Mouse (Mus musculus) kidney, adult 2 months (tissue): ENCODE measurements at regions not wholly inside any gene's neighbourhood (a gene's known extent, or its start where the extent isn't known, plus 50 kb on each side); places are given as distances from the start of the nearest gene placed in this dataset.

Experiments used
- DNase-seq: peaks from one replicate; pipeline ENCODE4 v3.0.0; 2021
- H3K27ac ChIP-seq: fragments of 200-500 bp; 2 replicates; pipeline ENCODE4 v1.5.1; 2012; ENCODE audit warnings: low read depth, low read length, control low read depth, inconsistent platforms; ENCODE audit not compliant: insufficient read depth
- H3K27me3 ChIP-seq: fragments of 200-500 bp; replicated peaks from 2 replicates; pipeline ENCODE4 v1.6.1; 2012; ENCODE audit warnings: mild to moderate bottlenecking, moderate library complexity, low read length, inconsistent platforms; ENCODE audit not compliant: control insufficient read depth, insufficient read depth
- H3K36me3 ChIP-seq: fragments of 200-500 bp; 2 replicates; pipeline ENCODE4 v1.6.1; 2012; ENCODE audit warnings: mild to moderate bottlenecking, moderate library complexity, low read length, inconsistent platforms; ENCODE audit not compliant: control insufficient read depth, insufficient read depth
- H3K4me1 ChIP-seq: fragments of 200-500 bp; 2 replicates; pipeline ENCODE4 v1.6.1; 2011; ENCODE audit warnings: low read length; ENCODE audit not compliant: control insufficient read depth, insufficient read depth
- H3K4me3 ChIP-seq: fragments of 200-500 bp; 2 replicates; pipeline ENCODE4 v1.5.1; 2011; ENCODE audit warnings: mild to moderate bottlenecking, low read depth, low read length, control low read depth; ENCODE audit not compliant: insufficient read depth
- CTCF ChIP-seq: fragments of 200-500 bp; conservative IDR thresholded peaks from 2 replicates; pipeline ENCODE4 v1.5.1; 2011; ENCODE audit warnings: low read depth, mild to moderate bottlenecking, control low read depth, low read length, moderate library complexity, mixed read lengths; ENCODE audit not compliant: insufficient read depth, insufficient read length
- POLR2A ChIP-seq: fragments of 200-500 bp; IDR thresholded peaks from one replicate; pipeline ENCODE4 v1.6.1; 2011; ENCODE audit warnings: low read depth, low read length, control low read depth
- WGBS: fragments of 180-500 bp; shearing (Covaris S2); methylation state at CpG from one replicate; pipeline ENCODE4 v1.1.7; 2018; 5-methylcytosine and 5-hydroxymethylcytosine counted together

GRCm38 (mm10) chr14:36819826-36820225, 148.8 kb downstream of the Ccser2 start:
- no peak for DNase-seq
- H3K36me3 ChIP-seq: no peaks in the 10 kb centered on the region
- H3K27ac ChIP-seq: no peak overlapping the region
- WGBS: 49% methylated on average over 1 of the region's 1 CpGs
- no peak overlapping the region for H3K4me3 ChIP-seq
- TF ChIP-seq CTCF (no peak), POLR2A (no peak)
- no peaks in the 10 kb centered on the region for H3K27me3 ChIP-seq
- H3K4me1 ChIP-seq: no peaks in the 10 kb centered on the region

GRCm38 (mm10) chr14:36802418-36802817, 166.2 kb downstream of the Ccser2 start:
- Histone ChIP-seq H3K27ac (no peak overlapping the region), H3K36me3 (no peaks in the 10 kb centered on the region), H3K4me3 (no peak overlapping the region), H3K27me3 (no peaks in the 10 kb centered on the region), H3K4me1 (no peaks in the 10 kb centered on the region)
- TF ChIP-seq CTCF: no peak
- no peak for TF ChIP-seq POLR2A
- 66% methylated on average over 2 of the region's 3 CpGs for WGBS
- no peak for DNase-seq

DNA sequence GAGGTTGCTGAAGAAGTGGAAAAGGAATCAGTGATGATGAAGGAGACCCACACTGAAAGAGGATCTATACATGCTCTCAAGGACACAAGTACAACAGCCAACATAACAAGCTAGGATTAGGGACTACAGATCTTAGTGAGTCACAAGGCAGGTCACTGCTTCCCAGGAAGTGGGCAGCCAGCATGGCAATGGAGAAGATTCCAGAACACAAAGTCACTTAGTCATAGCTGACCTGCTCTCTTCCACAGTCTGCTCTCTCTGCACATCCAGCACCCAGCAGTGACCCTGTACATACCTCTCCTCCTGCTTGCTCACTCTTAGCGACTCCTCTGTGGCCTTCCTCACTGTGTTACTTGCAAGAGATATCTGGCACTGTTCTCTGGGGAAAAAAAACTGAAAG, 168.8 kb downstream of the Ccser2 start:
- DNase-seq: no peak
- no peaks in the 10 kb centered on the region for H3K27me3 ChIP-seq
- 73% methylated on average over 1 of the region's 1 CpGs for WGBS
- H3K4me3 ChIP-seq: no peak overlapping the region
- TF ChIP-seq CTCF: no peak
- H3K27ac ChIP-seq: no peak overlapping the region
- no peaks in the 10 kb centered on the region for H3K36me3 ChIP-seq
- no peaks in the 10 kb centered on the region for H3K4me1 ChIP-seq

DNA sequence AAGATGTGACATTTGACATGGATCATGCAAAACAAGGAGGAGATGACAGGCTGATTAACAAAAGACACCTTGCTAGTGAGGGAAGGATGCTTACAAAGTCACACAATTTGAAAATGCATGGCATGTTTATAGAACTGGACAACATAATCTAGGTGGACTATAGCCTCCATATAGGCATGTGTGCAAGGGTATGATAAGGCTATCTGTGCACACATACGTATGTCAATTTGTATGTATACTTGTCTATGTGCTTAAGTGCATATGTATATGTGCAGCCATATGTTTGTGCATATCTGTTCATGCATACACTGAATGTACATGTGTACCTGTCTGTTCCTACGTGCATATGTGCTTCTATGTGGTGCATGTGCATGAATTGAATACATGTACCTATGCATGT, 186.7 kb downstream of the Ccser2 start:
- no peak overlapping the region for H3K27ac ChIP-seq
- TF ChIP-seq CTCF: no peak
- no peak for TF ChIP-seq POLR2A
- no peaks in the 10 kb centered on the region for H3K36me3 ChIP-seq
- no peaks in the 10 kb centered on the region for H3K4me1 ChIP-seq
- no peaks in the 10 kb centered on the region for H3K27me3 ChIP-seq
- no peak overlapping the region for H3K4me3 ChIP-seq
- 85% methylated on average over 2 of the region's 2 CpGs for WGBS
- DNase-seq: no peak

GRCm38 (mm10) chr14:36778956-36779355, 189.6 kb downstream of the Ccser2 start:
- WGBS: 59% methylated on average over 1 of the region's 1 CpGs
- TF ChIP-seq POLR2A (no peak), CTCF (peak; percentile 43; the same call in 1 of the 2 replicates)
- Histone ChIP-seq H3K4me1 (no peaks in the 10 kb centered on the region), H3K36me3 (no peaks in the 10 kb centered on the region), H3K27me3 (no peaks in the 10 kb centered on the region), H3K4me3 (no peak overlapping the region), H3K27ac (no peak overlapping the region)
- peak; percentile 1 for DNase-seq

GRCm38 (mm10) chr14:36774349-36774748, 194.2 kb downstream of the Ccser2 start:
- Histone ChIP-seq H3K36me3 (no peaks in the 10 kb centered on the region), H3K4me3 (no peak overlapping the region), H3K27ac (no peak overlapping the region), H3K27me3 (no peaks in the 10 kb centered on the region), H3K4me1 (no peaks in the 10 kb centered on the region)
- WGBS: 56% methylated on average over 3 of the region's 3 CpGs
- no peak for TF ChIP-seq POLR2A
- TF ChIP-seq CTCF: no peak
- DNase-seq: peak; percentile 8

DNA sequence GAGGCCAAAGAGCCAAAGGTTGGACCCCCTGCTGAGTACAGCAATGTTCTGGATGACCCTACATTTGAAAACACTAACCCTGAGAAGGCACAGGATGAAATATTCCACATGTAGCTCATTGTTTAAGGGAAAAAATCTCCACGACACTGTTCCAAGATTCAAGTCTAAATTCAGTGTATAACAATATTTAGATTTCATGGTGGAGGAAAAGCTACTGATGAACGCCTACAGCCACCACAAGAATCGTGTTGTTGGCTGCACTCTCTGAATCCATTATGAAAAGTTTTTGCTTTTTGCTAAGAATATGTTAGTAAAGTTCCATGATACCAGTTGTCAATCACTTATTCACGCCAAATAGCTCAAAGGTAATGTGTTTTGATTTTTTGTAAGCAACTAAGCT, 204.2 kb downstream of the Ccser2 start:
- DNase-seq: no peak
- WGBS: 78% methylated on average over 4 of the region's 4 CpGs

DNA sequence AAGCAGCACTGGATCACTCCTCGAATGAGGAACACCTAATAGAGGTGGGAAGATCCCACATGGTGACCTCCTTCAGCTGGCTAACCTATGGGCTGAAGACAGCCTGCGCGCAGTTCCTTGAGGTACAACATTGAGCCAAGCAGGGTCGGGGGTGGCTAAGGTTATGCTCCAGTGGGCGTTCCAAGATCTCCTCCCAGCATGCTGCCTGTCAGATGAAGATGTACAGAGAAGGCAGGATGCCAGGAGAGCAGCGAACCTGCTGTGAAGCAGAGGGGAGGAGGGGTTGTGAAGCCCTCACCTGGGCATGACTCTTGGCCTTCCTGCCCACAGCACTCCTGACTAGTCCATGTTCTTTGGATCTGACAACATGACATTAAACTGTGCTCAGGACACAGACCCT, 212.5 kb downstream of the Ccser2 start:
- no peak overlapping the region for H3K4me3 ChIP-seq
- H3K36me3 ChIP-seq: no peaks in the 10 kb centered on the region
- no peaks in the 10 kb centered on the region for H3K27me3 ChIP-seq
- TF ChIP-seq POLR2A: no peak
- TF ChIP-seq CTCF: no peak
- H3K27ac ChIP-seq: no peak overlapping the region
- no peak for DNase-seq
- WGBS: 45% methylated on average over 6 of the region's 6 CpGs
- no peaks in the 10 kb centered on the region for H3K4me1 ChIP-seq

More for the DNA sequence above, 204.2 kb downstream of the Ccser2 start:
- H3K4me1 ChIP-seq: no peaks in the 10 kb centered on the region
- no peak overlapping the region for H3K4me3 ChIP-seq
- no peaks in the 10 kb centered on the region for H3K36me3 ChIP-seq
- no peak for TF ChIP-seq POLR2A
- TF ChIP-seq CTCF: no peak
- no peak overlapping the region for H3K27ac ChIP-seq
- H3K27me3 ChIP-seq: no peaks in the 10 kb centered on the region
